Mouse (Mus musculus) myocyte (in vitro differentiated cells): ENCODE data around the gene Thap4.

Experiments
- MAX ChIP-seq: IDR thresholded peaks from one replicate; pipeline ENCODE4 v1.6.1; 2011; ENCODE audit warnings: low read depth, mild to moderate bottlenecking, control low read depth
- POLR2A ChIP-seq: IDR thresholded peaks from one replicate; pipeline ENCODE4 v1.6.1; 2011; ENCODE audit warnings: low read depth, mild to moderate bottlenecking, control low read depth, moderate library complexity; ENCODE audit not compliant: insufficient read length

DNA sequence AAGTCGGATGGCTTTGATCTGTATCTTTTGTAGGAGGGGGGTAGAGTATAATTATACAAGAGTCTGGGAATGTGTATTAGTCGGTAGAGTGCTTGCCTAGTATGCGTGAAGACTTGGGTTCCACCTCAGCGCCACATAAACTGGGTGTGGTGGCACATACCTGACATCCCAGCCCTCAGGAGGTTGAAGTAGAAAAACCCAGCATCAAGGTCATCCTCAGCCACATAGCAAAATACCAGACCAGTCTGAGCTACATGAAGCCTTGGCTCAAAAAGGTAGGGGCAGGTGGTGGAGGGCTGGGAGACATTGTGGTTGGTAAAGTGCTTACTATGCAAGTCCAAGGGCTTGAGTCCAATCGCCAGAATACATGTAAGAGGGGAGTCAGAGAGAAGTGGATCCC lies 82.0 kb downstream of the Thap4 start:
- no peak for TF ChIP-seq POLR2A
- no peak for TF ChIP-seq MAX
